Mouse (Mus musculus) CH12.LX (cell line): ENCODE measurements at regions not wholly inside any gene's neighbourhood (a gene's known extent, or its start where the extent isn't known, plus 50 kb on each side); places are given as distances from the start of the nearest gene placed in this dataset.

ENCODE experiments used
- DNase-seq: peaks from one replicate; pipeline ENCODE4 v3.0.0-alpha.2; 2013; ENCODE audit errors: extremely low read depth
- H3K27ac ChIP-seq: 2 replicates; pipeline ENCODE4 v1.5.1; 2012; ENCODE audit warnings: low read depth, mild to moderate bottlenecking, control low read depth, moderate library complexity; ENCODE audit not compliant: insufficient read depth
- H3K27me3 ChIP-seq: replicated peaks from 2 replicates; pipeline ENCODE3; 2012; ENCODE audit warnings: inconsistent platforms
- H3K36me3 ChIP-seq, 2 experiments: replicated peaks in 1 of 2; 2 replicates each; pipeline versions ENCODE3 to v1.6.1; 2012; ENCODE audit warnings: inconsistent platforms in 1 of 2, low read length in 1 of 2, mild to moderate bottlenecking in 1 of 2, mixed read lengths in 1 of 2, moderate library complexity in 1 of 2; ENCODE audit not compliant: control insufficient read depth in 1 of 2, insufficient read depth in 1 of 2
- H3K4me1 ChIP-seq, 2 experiments: 2 replicates each; pipeline ENCODE4 v1.6.1; 2012; ENCODE audit warnings: inconsistent platforms in 1 of 2, moderate library complexity in 1 of 2; ENCODE audit not compliant: insufficient read depth in 2 of 2, control insufficient read depth in 1 of 2
- H3K4me2 ChIP-seq: 2 replicates; pipeline ENCODE4 v1.6.1; 2012; ENCODE audit warnings: low read depth, mild to moderate bottlenecking, control low read depth; ENCODE audit not compliant: poor library complexity, insufficient read depth, severe bottlenecking
- H3K4me3 ChIP-seq, 3 experiments: fragments of 150-350 bp in 1 of 3; sonication (generic) in 1 of 3; replicated peaks in 1 of 3; 2 replicates each; pipeline versions ENCODE3 to v1.5.1; 2011 to 2012; ENCODE audit warnings: low read depth in 2 of 3, low read length in 2 of 3, mild to moderate bottlenecking in 2 of 3, moderate library complexity in 2 of 3, control low read depth in 1 of 3, improper control_type of control experiment in 1 of 3, inconsistent platforms in 1 of 3, mixed read lengths in 1 of 3; ENCODE audit not compliant: poor library complexity in 1 of 3
- H3K79me2 ChIP-seq: replicated peaks from 2 replicates; pipeline ENCODE4 v1.6.1; 2012; ENCODE audit warnings: mild to moderate bottlenecking, moderate library complexity; ENCODE audit not compliant: control insufficient read depth, poor library complexity, insufficient read depth, severe bottlenecking; ENCODE audit errors: extremely low read depth
- H3K9ac ChIP-seq: 2 replicates; pipeline ENCODE4 v1.6.1; 2012; ENCODE audit warnings: low read depth, mild to moderate bottlenecking, control low read depth, moderate library complexity; ENCODE audit not compliant: insufficient read depth
- H3K9me3 ChIP-seq: replicated peaks from 2 replicates; pipeline ENCODE3; 2012; ENCODE audit warnings: low read length, inconsistent platforms, mixed read lengths
- BHLHE40 ChIP-seq: IDR thresholded peaks from 2 replicates; pipeline ENCODE4 v1.6.1; 2011; ENCODE audit warnings: mild to moderate bottlenecking, low read depth, low read length, improper control_type of control experiment
- CHD2 ChIP-seq: IDR thresholded peaks from 2 replicates; pipeline ENCODE4 v1.6.1; 2011; ENCODE audit warnings: low read length, improper control_type of control experiment
- CTCF ChIP-seq, 2 experiments: IDR thresholded peaks in 1 of 2; conservative IDR thresholded peaks in 1 of 2; 2 replicates each; pipeline ENCODE4 v1.5.1; 2011 to 2012; ENCODE audit warnings: low read depth in 2 of 2, low read length in 2 of 2, improper control_type of control experiment in 1 of 2, inconsistent platforms in 1 of 2, mild to moderate bottlenecking in 1 of 2, moderate library complexity in 1 of 2
- E2F4 ChIP-seq: IDR thresholded peaks from 2 replicates; pipeline ENCODE4 v1.6.1; 2011; ENCODE audit warnings: low read depth, low read length, improper control_type of control experiment; ENCODE audit not compliant: insufficient replicate concordance
- ELF1 ChIP-seq: IDR thresholded peaks from 2 replicates; pipeline ENCODE4 v1.6.1; 2014; ENCODE audit warnings: low read depth, mild to moderate bottlenecking, inconsistent platforms, low read length, improper control_type of control experiment
- GABPA ChIP-seq: IDR thresholded peaks from 2 replicates; pipeline ENCODE4 v1.6.1; 2012; ENCODE audit warnings: low read depth, low read length, improper control_type of control experiment, inconsistent platforms; ENCODE audit not compliant: insufficient replicate concordance
- HCFC1 ChIP-seq: IDR thresholded peaks from 2 replicates; pipeline ENCODE4 v1.6.1; 2012; ENCODE audit warnings: low read depth, mild to moderate bottlenecking, inconsistent platforms, low read length, improper control_type of control experiment
- JUN ChIP-seq: IDR thresholded peaks from 2 replicates; pipeline ENCODE4 v1.6.1; 2011; ENCODE audit warnings: low read depth, mild to moderate bottlenecking, low read length, improper control_type of control experiment, moderate library complexity; ENCODE audit not compliant: insufficient read depth
- JUND ChIP-seq: conservative IDR thresholded peaks from 2 replicates; pipeline ENCODE4 v1.6.1; 2011; ENCODE audit warnings: low read depth, low read length, improper control_type of control experiment
- KAT2A ChIP-seq: IDR thresholded peaks from 2 replicates; pipeline ENCODE4 v1.6.1; 2012; ENCODE audit warnings: low read length, improper control_type of control experiment, inconsistent platforms; ENCODE audit not compliant: insufficient replicate concordance
- MAFK ChIP-seq: IDR thresholded peaks from 2 replicates; pipeline ENCODE4 v1.6.1; 2011; ENCODE audit warnings: low read length, improper control_type of control experiment; ENCODE audit not compliant: insufficient replicate concordance
- MAX ChIP-seq: IDR thresholded peaks from 2 replicates; pipeline ENCODE4 v1.6.1; 2011; ENCODE audit warnings: low read length, improper control_type of control experiment
- MEF2A ChIP-seq: IDR thresholded peaks from 2 replicates; pipeline ENCODE4 v1.6.1; 2014; ENCODE audit warnings: low read depth, mild to moderate bottlenecking, inconsistent platforms, low read length, improper control_type of control experiment, borderline replicate concordance
- MYC ChIP-seq: IDR thresholded peaks from 2 replicates; pipeline ENCODE4 v1.6.1; 2011; ENCODE audit warnings: low read depth, mild to moderate bottlenecking, improper control_type of control experiment, low read length
- PAX5 ChIP-seq: IDR thresholded peaks from 2 replicates; pipeline ENCODE4 v1.6.1; 2012; ENCODE audit warnings: low read length, inconsistent platforms, mixed read lengths
- POLR2A ChIP-seq: IDR thresholded peaks from 2 replicates; pipeline ENCODE4 v1.6.1; 2011; ENCODE audit warnings: low read depth, mild to moderate bottlenecking, improper control_type of control experiment, low read length
- RAD21 ChIP-seq: IDR thresholded peaks from 2 replicates; pipeline ENCODE4 v1.6.1; 2011; ENCODE audit warnings: low read depth, mild to moderate bottlenecking, low read length, improper control_type of control experiment, moderate library complexity
- RCOR1 ChIP-seq: conservative IDR thresholded peaks from 2 replicates; pipeline ENCODE4 v1.6.1; 2012; ENCODE audit warnings: low read depth, mild to moderate bottlenecking, inconsistent platforms, low read length, improper control_type of control experiment
- SMC3 ChIP-seq: IDR thresholded peaks from 2 replicates; pipeline ENCODE4 v1.6.1; 2011; ENCODE audit warnings: low read depth, low read length, improper control_type of control experiment
- TBP ChIP-seq: conservative IDR thresholded peaks from 2 replicates; pipeline ENCODE4 v1.6.1; 2011; ENCODE audit warnings: low read depth, low read length, improper control_type of control experiment
- USF1 ChIP-seq: IDR thresholded peaks from 2 replicates; pipeline ENCODE4 v1.6.1; 2014; ENCODE audit warnings: low read depth, mild to moderate bottlenecking, inconsistent platforms, low read length, improper control_type of control experiment
- ZC3H11A ChIP-seq: IDR thresholded peaks from 2 replicates; pipeline ENCODE4 v1.6.1; 2012; ENCODE audit warnings: low read depth, mild to moderate bottlenecking, inconsistent platforms, low read length, improper control_type of control experiment
- ZKSCAN1 ChIP-seq: IDR thresholded peaks from 2 replicates; pipeline ENCODE4 v1.6.1; 2012; ENCODE audit warnings: low read depth, inconsistent platforms, low read length, improper control_type of control experiment, borderline replicate concordance
- ZMIZ1 ChIP-seq: IDR thresholded peaks from 2 replicates; pipeline ENCODE4 v1.6.1; 2012; ENCODE audit warnings: low read depth, mild to moderate bottlenecking, inconsistent platforms, low read length, improper control_type of control experiment
- ZNF384 ChIP-seq: IDR thresholded peaks from 2 replicates; pipeline ENCODE4 v1.6.1; 2012; ENCODE audit warnings: low read depth, low read length, improper control_type of control experiment, inconsistent platforms
- dilution Hi-C: fragments of 300-500 bp; cut with MboI; formaldehyde crosslinking; loops from 2 replicates; pipeline ENCODE4 v1.14.3; 2020; ENCODE audit warnings: low sequenced_read_pairs; ENCODE audit not compliant: extremely low pct_unique_long_range_greater_than_20kb, extremely low pct_ligation_motif_present
- in situ Hi-C: fragments of 300-500 bp; cut with MboI; formaldehyde crosslinking; loops from 3 replicates; pipeline ENCODE4 v1.14.3; 2019; ENCODE audit warnings: low sequenced_read_pairs, low pct_ligation_motif_present, low pct_unique_long_range_greater_than_20kb, mixed read lengths

- Histone ChIP-seq H3K9ac (no peak overlapping the region), H3K27me3 (no peaks in the 10 kb centered on the region), H3K4me1 (no peaks in the 10 kb centered on the region), H3K27ac (no peak overlapping the region), H3K79me2 (no peaks in the 10 kb centered on the region), H3K36me3 (no peaks in the 10 kb centered on the region), H3K4me3 (no peak overlapping the region), H3K9me3 (no peaks in the 10 kb centered on the region), H3K4me2 (no peak overlapping the region)
- in situ Hi-C loops (no loop called here), dilution Hi-C loops (no loop called here)
- TF ChIP-seq POLR2A (no peak), MAFK (no peak), ZC3H11A (0 out of 2 replicates have a peak, but pooled peaks have one; percentile 1), ELF1 (no peak), ZMIZ1 (no peak), MAX (no peak), GABPA (no peak), CTCF (conservative IDR thresholded peaks at IDR 0.05 in 1 of 2, IDR thresholded peaks at IDR 0.05 in 1 of 2; ENCODE audit: low read depth in 2 of 2, low read length in 2 of 2) (peak; percentile 46 to 57), RCOR1 (no peak), PAX5 (no peak), ZKSCAN1 (no peak), ZNF384 (no peak), MEF2A (no peak), USF1 (no peak), CHD2 (peak; percentile 65), RAD21 (peak; percentile 76), JUND (no peak), JUN (no peak), BHLHE40 (no peak), E2F4 (no peak), HCFC1 (no peak), KAT2A (no peak), SMC3 (peak; percentile 53), TBP (no peak), MYC (no peak)
- DNase-seq = peak; percentile 60
These were observed 662.5 kb upstream of the Nrsn1 start for GRCm38 (mm10) chr13:25932810-25933209.
